In genomic region chr3:86538645-86539554, GRCm38 (mm10) we compare ENCODE assay signal across 9 mouse cellular contexts. TPM values are rescaled to one million over a fixed set of nuclear protein-coding genes. Genes with fewer than 3 reads are reported as not detected.
A peak's percentile ranks its signal among the peaks of the same experiment; 100 is the strongest.
DNase-seq lines count a peak whose midpoint lies in the region; ATAC-seq lines count a peak whose summit lies in the region.
"Had no signal": no experiment of that assay in that cellular context is flagged by ENCODE, and none has a peak within 500 bp of the region (broad histone marks: within the 10 kb centered on the region; RNA-seq: fewer than 3 reads in every experiment).

No protein-coding gene starts in this region.

- no peaks in the 10 kb centered on the region for H3K4me1 ChIP-seq in brown adipose tissue, adult 24 weeks (ENCODE audit: control insufficient read depth, insufficient read depth, insufficient read length, low read length)
- peaks cover 12% of the 10 kb centered on the region for H3K4me1 ChIP-seq in intestine, embryonic 16.5 days (ENCODE audit: control insufficient read depth, insufficient read depth, low read length)
- peaks cover 7% of the 10 kb centered on the region for H3K4me1 ChIP-seq in neural tube, embryonic 11.5 days (ENCODE audit: control insufficient read depth, insufficient read depth, low read length)
- H3K4me1 ChIP-seq: stomach, embryonic 15.5 days had no signal

- H3K27me3 ChIP-seq in intestine, embryonic 16.5 days (replicated peaks; ENCODE audit: control insufficient read depth, insufficient read depth, low read length) = no peaks in the 10 kb centered on the region
- no peaks in the 10 kb centered on the region for H3K27me3 ChIP-seq in neural tube, embryonic 11.5 days (ENCODE audit: control insufficient read depth, insufficient read depth, low read length)
- H3K27me3 ChIP-seq: stomach, embryonic 15.5 days had no signal

- H3K9me3 ChIP-seq in intestine, embryonic 16.5 days (ENCODE audit: control insufficient read depth, low read length) = no peaks in the 10 kb centered on the region
- H3K9me3 ChIP-seq in neural tube, embryonic 11.5 days (ENCODE audit: control insufficient read depth, low read length) = no peaks in the 10 kb centered on the region
- H3K9me3 ChIP-seq: stomach, embryonic 15.5 days had no signal

- 31% methylated on average over 13 of the region's 13 CpGs for WGBS in intestine, embryonic 16.5 days
- 23% methylated on average over 13 of the region's 13 CpGs for WGBS in neural tube, embryonic 11.5 days

- no peak overlapping the region for H3K9ac ChIP-seq in intestine, embryonic 16.5 days (ENCODE audit: low read depth, low read length)
- no peak overlapping the region for H3K9ac ChIP-seq in neural tube, embryonic 11.5 days (ENCODE audit: low read length)
- H3K9ac ChIP-seq: stomach, embryonic 15.5 days had no signal

- intact Hi-C loops in gastrocnemius, postnatal 14 days (cut with DNase I; ENCODE audit: low total_unique reads) = no loop called here
- intact Hi-C loops in gastrocnemius, postnatal 36 days (cut with DNase I) = no loop called here

- H3K4me3 ChIP-seq in brown adipose tissue, adult 24 weeks (ENCODE audit: insufficient read depth, low read depth, low read length) = peak overlapping the region; percentile 30
- H3K4me3 ChIP-seq in intestine, embryonic 16.5 days (ENCODE audit: low read length) = no peak overlapping the region
- H3K4me3 ChIP-seq in neural tube, embryonic 11.5 days (ENCODE audit: low read depth, low read length) = no peak overlapping the region
- H3K4me3 ChIP-seq: stomach, embryonic 15.5 days had no signal

- H3K36me3 ChIP-seq in intestine, embryonic 16.5 days (ENCODE audit: control insufficient read depth, insufficient read depth, low read length) = no peaks in the 10 kb centered on the region
- H3K36me3 ChIP-seq in neural tube, embryonic 11.5 days (ENCODE audit: control insufficient read depth, insufficient read depth, low read length) = no peaks in the 10 kb centered on the region
- H3K36me3 ChIP-seq: stomach, embryonic 15.5 days had no signal

- DNase-seq in gastrocnemius, postnatal 14 days = peak; percentile 13
- DNase-seq in gastrocnemius, postnatal 36 days = no peak
- DNase-seq in neural tube, embryonic 11.5 days (ENCODE audit: low spot score) = peak; percentile 33
- DNase-seq in urinary bladder, adult 18-20 months (ENCODE audit: low spot score in 2 of 2) = no peak
- no peak for DNase-seq in thymus, postnatal 0 days (ENCODE audit: low spot score)

- peak overlapping the region; percentile 31; the same call in 1 of the 2 replicates for H3K4me2 ChIP-seq in intestine, embryonic 16.5 days (ENCODE audit: low read depth, low read length)
- no peak overlapping the region; the same call in 1 of the 2 replicates for H3K4me2 ChIP-seq in neural tube, embryonic 11.5 days (ENCODE audit: low read depth)
- H3K4me2 ChIP-seq: stomach, embryonic 15.5 days had no signal

- peak overlapping the region; percentile 62; the same call in 1 of the 2 replicates for H3K27ac ChIP-seq in brown adipose tissue, adult 24 weeks (replicated peaks; ENCODE audit: low read depth, low read length)
- peak overlapping the region; percentile 45 for H3K27ac ChIP-seq in intestine, embryonic 16.5 days (ENCODE audit: low read length)
- 0 out of 2 replicates have a peak overlapping the region, but pooled peaks have one; percentile 4 for H3K27ac ChIP-seq in neural tube, embryonic 11.5 days (ENCODE audit: low read depth, low read length)
- H3K27ac ChIP-seq: stomach, embryonic 15.5 days had no signal

- ATAC-seq in intestine, embryonic 16.5 days = peak; percentile 73
- ATAC-seq in neural tube, embryonic 11.5 days (ENCODE audit: insufficient read depth, low FRiP score, low TSS enrichment) = 0 out of 2 replicates have a peak, but pooled peaks have one; percentile 31
- no peak for ATAC-seq in megakaryocyte, adult 5-6 weeks (ENCODE audit: poor library complexity, severe bottlenecking)

RNA-seq across cellular contexts. Expression of gene Mab21l2, which starts 9.5 kb away (rescaled TPM):
- total RNA-seq in gastrocnemius, postnatal 14 days (2021) = under 1 TPM; 0.11 to 0.29 TPM
- under 1 TPM in 1 of 2 experiments, not detected in 1; 0.10 TPM for total RNA-seq in gastrocnemius, postnatal 36 days (2021)
- polyA plus RNA-seq in brown adipose tissue, adult 24 weeks (2012; ENCODE audit: insufficient read depth, insufficient read length, missing spikeins) = 2.4 and 4.5 TPM in 2 replicates
- 96.7 and 107 TPM in 2 replicates for polyA plus RNA-seq in intestine, embryonic 16.5 days (2015; fragmentation: Nextera tagmentation; extraction: Ambion mirVana)
- polyA plus RNA-seq in neural tube, embryonic 11.5 days (2014; fragmentation: Nextera tagmentation; extraction: Ambion mirVana) = 93.4 and 98.3 TPM in 2 replicates
- 0.23 and 0.39 TPM in 2 replicates for polyA plus RNA-seq in thymus, postnatal 0 days (2015; fragmentation: Nextera tagmentation; extraction: Ambion mirVana)
- 0.16 TPM in 1 of 2 replicates, not detected in the other for total RNA-seq in megakaryocyte, adult 5-6 weeks (2015)
- total RNA-seq in megakaryocyte, adult 5-6 weeks (2017) = 0.11 TPM in 1 of 2 replicates, not detected in the other

Comparison
In these comparisons a context has a peak if more than half of its experiments do, and no peak if none do; other contexts are left out.
1. DNase-seq: peak in gastrocnemius, postnatal 14 days (single experiment) and neural tube, embryonic 11.5 days (single experiment); none in gastrocnemius, postnatal 36 days (0 of 2), urinary bladder, adult 18-20 months (0 of 2) and thymus, postnatal 0 days (single experiment).
2. H3K27ac ChIP-seq: peak in every context shown above with its lines; median percentile 62 in brown adipose tissue, adult 24 weeks; 45 in intestine, embryonic 16.5 days; 4 in neural tube, embryonic 11.5 days.
3. RNA of gene Mab21l2, which starts 9.5 kb away (polyA plus RNA-seq): 96.7 to 107 TPM in intestine, embryonic 16.5 days and 93.4 to 98.3 TPM in neural tube, embryonic 11.5 days; 2.4 to 4.5 TPM in brown adipose tissue, adult 24 weeks and 0.23 to 0.39 TPM in thymus, postnatal 0 days; every median in the first group is over 10 times any median in the second.